Mouse (Mus musculus) embryonic facial prominence, embryonic 15.5 days (tissue): Measurements from ENCODE around the gene Tex22. TPM values are rescaled to one million over a fixed set of nuclear protein-coding genes. Genes with fewer than 3 reads are reported as not detected.
A peak's percentile ranks its signal among the peaks of the same experiment; 100 is the strongest.

Experiments used
- ATAC-seq: fragments of 200-750 bp; cut with Nextera tagmentation; 2 replicates; pipeline ENCODE4 v1.8.0; 2017; ENCODE audit warnings: low read depth, moderate TSS enrichment; ENCODE audit not compliant: insufficient number of reproducible peaks, low FRiP score, low TSS enrichment
- H3K27ac ChIP-seq: fragments of 300-500 bp; sonication (generic); replicated peaks from 2 replicates; pipeline ENCODE4 v1.5.1; 2015; ENCODE audit warnings: mild to moderate bottlenecking, inconsistent platforms
- H3K27me3 ChIP-seq: fragments of 300-500 bp; sonication (generic); 2 replicates; pipeline ENCODE4 v1.6.1; 2015; ENCODE audit warnings: inconsistent platforms
- H3K36me3 ChIP-seq: fragments of 300-500 bp; sonication (generic); 2 replicates; pipeline ENCODE4 v1.6.1; 2015; ENCODE audit warnings: mild to moderate bottlenecking, inconsistent platforms
- H3K4me1 ChIP-seq: fragments of 300-500 bp; sonication (generic); 2 replicates; pipeline ENCODE4 v1.6.1; 2015; ENCODE audit warnings: inconsistent platforms
- H3K4me2 ChIP-seq: fragments of 300-500 bp; sonication (generic); replicated peaks from 2 replicates; pipeline ENCODE4 v1.6.1; 2015; ENCODE audit warnings: mild to moderate bottlenecking, inconsistent platforms
- H3K4me3 ChIP-seq: fragments of 300-500 bp; sonication (generic); replicated peaks from 2 replicates; pipeline ENCODE4 v1.5.1; 2015; ENCODE audit warnings: mild to moderate bottlenecking, inconsistent platforms
- H3K9ac ChIP-seq: fragments of 300-500 bp; sonication (generic); 2 replicates; pipeline ENCODE4 v1.6.1; 2015; ENCODE audit warnings: inconsistent platforms
- H3K9me3 ChIP-seq: fragments of 300-500 bp; sonication (generic); replicated peaks from 2 replicates; pipeline ENCODE4 v1.6.1; 2016; ENCODE audit warnings: inconsistent platforms
- WGBS: fragments of 180-500 bp; shearing (Covaris S2); methylation state at CpG from one replicate; pipeline ENCODE4 v1.1.7; 2015; 5-methylcytosine and 5-hydroxymethylcytosine counted together
- polyA plus RNA-seq: library from polyadenylated mRNA; unstranded; fragments of >200 nt; fragmentation: Nextera tagmentation; extraction: Ambion mirVana; gene quantifications from 2 replicates; pipeline ENCODE4 v1.2.1, GENCODE M21; 2015

Gene Tex22
- polyA plus RNA-seq, 1 experiment from 2014 or later = not detected

DNA sequence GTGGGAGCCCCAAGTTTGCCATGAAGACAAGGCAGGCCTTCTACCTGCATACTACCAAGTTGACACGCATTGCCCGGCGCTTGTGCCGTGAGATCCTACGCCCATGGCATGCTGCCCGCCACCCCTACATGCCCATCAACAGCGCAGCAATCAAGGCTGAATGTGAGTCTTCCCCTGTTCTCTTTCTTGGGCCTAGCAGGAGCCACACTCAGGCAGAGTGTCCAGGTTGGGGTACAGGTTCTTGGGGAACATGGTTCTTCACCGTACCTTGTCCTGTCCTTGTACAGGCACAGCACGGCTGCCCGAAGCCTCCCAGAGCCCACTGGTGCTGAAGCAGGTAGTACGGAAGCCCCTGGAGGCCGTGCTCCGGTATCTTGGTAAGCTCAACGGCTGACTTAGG is 57.3 kb downstream of the Tex22 start:
- H3K4me1 ChIP-seq = no peaks in the 10 kb centered on the region
- H3K36me3 ChIP-seq = peaks cover 100% of the 10 kb centered on the region
- H3K27me3 ChIP-seq = no peaks in the 10 kb centered on the region
- H3K27ac ChIP-seq = no peak overlapping the region
- no peak overlapping the region for H3K4me3 ChIP-seq
- H3K4me2 ChIP-seq = no peak overlapping the region
- H3K9ac ChIP-seq = no peak overlapping the region
- ATAC-seq = no peak
- WGBS = 95% methylated on average over 14 of the region's 14 CpGs
- no peaks in the 10 kb centered on the region for H3K9me3 ChIP-seq

DNA sequence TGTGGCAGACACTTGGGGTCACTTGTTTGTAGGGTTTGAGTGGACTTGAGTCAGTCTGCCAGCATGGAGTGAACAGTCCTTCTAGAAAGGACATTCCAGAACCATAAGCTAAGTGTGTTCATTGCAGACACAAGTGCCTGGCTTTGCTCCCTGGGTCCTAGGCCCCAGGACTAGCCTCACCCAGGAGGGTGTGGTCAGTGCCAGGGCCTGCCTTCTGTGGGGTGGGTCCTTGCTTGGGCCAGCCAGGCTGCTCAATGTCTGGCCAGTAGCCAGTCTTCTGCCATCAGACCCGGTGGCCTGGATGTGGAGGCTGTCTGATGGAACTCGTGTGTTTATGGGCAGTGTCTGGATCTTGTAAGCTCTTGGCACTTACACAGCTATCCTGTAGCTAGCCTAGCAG is 58.3 kb downstream of the Tex22 start:
- Histone ChIP-seq H3K4me2 (no peak overlapping the region), H3K4me1 (no peaks in the 10 kb centered on the region), H3K27ac (no peak overlapping the region), H3K4me3 (no peak overlapping the region), H3K36me3 (peaks cover 100% of the 10 kb centered on the region), H3K27me3 (no peaks in the 10 kb centered on the region), H3K9me3 (no peaks in the 10 kb centered on the region), H3K9ac (no peak overlapping the region)
- WGBS = 76% methylated on average over 2 of the region's 2 CpGs
- ATAC-seq = peak; percentile 49; the same call in 1 of the 2 replicates

DNA sequence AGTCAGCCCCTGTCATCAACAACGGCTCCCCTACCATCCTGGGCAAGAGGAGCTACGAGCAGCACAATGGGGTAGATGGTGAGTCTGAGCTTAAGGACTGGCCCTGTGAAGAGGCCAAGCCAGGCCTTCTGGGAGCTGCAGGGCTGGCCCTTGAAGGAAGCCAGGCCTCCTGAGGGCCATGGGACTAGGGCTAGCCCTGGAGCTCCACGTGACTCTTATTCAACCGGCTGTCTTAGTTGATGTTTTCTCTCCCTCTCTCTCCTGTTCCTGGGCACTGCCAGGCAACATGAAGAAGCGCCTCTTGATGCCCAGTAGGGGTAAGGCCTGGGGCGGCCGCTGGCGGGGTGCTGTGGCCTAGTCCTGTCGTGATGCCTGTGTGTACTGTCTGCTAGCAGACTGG is 59.0 kb downstream of the Tex22 start:
- 89% methylated on average over 9 of the region's 9 CpGs for WGBS
- H3K36me3 ChIP-seq = peaks cover 99% of the 10 kb centered on the region

DNA sequence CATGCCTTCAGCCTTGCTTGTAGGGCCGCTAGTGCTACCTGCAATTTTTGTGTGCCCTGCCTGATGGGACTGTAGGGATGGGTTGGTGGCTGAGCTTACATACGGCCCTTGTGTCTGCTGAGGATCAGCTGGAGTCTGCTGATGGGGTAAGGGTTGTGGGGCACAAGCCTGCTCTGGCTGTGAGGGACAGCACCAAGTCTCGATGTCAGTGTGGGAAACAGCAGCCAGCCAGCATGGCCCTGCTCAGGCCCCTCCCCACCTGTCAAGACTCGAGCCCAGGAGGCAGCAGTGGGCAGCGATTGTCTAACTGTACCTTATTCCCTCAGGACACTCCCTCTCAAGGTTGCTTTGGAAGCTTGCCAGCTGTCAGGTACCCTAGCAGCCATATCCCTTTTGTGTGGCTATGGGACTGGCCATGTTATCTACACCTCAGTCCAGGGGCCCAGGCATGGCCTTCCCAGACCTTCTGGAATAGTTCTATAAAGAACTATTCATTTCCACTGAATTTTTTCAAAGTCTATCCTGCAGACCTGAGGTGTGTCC is 59.6 kb downstream of the Tex22 start:
- peaks cover 5% of the 10 kb centered on the region; the same call in 1 of the 2 replicates for H3K4me1 ChIP-seq
- H3K36me3 ChIP-seq = peaks cover 94% of the 10 kb centered on the region
- H3K9ac ChIP-seq = no peak overlapping the region
- H3K4me2 ChIP-seq = no peak overlapping the region
- no peaks in the 10 kb centered on the region for H3K9me3 ChIP-seq
- no peaks in the 10 kb centered on the region for H3K27me3 ChIP-seq
- H3K4me3 ChIP-seq = no peak overlapping the region
- H3K27ac ChIP-seq = no peak overlapping the region
- ATAC-seq = no peak
- 75% methylated on average over 5 of the region's 5 CpGs for WGBS

More for the DNA sequence above, 59.0 kb downstream of the Tex22 start:
- no peaks in the 10 kb centered on the region for H3K27me3 ChIP-seq
- H3K4me3 ChIP-seq = no peak overlapping the region
- H3K9me3 ChIP-seq = no peaks in the 10 kb centered on the region
- ATAC-seq = no peak
- no peaks in the 10 kb centered on the region for H3K4me1 ChIP-seq
- no peak overlapping the region for H3K27ac ChIP-seq
- no peak overlapping the region for H3K9ac ChIP-seq
- no peak overlapping the region for H3K4me2 ChIP-seq

DNA sequence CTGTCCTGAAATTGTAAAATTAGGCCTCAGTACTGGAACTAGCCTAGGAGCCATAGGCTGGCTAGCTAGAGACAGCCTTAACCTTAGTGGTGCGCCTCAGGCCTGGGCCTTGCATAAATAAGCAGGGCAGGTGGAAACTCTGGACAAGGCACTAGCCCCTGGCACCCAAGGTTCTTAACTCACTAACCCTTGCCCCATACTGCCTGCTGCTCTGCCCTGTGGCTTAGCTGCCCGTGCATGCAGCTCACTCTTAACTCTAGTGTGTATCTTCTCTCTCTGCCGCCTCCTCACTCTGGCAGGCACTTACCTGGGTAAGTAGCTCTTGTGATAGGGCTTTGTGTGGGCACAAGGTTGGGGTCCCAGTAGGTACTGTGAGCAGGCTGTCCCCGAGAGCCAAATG is 60.2 kb downstream of the Tex22 start:
- no peak for ATAC-seq
- Histone ChIP-seq H3K4me3 (no peak overlapping the region), H3K4me1 (peaks cover 11% of the 10 kb centered on the region), H3K27me3 (no peaks in the 10 kb centered on the region), H3K27ac (no peak overlapping the region), H3K4me2 (no peak overlapping the region), H3K9me3 (no peaks in the 10 kb centered on the region), H3K36me3 (peaks cover 88% of the 10 kb centered on the region), H3K9ac (no peak overlapping the region)
- 84% methylated on average over 4 of the region's 4 CpGs for WGBS

DNA sequence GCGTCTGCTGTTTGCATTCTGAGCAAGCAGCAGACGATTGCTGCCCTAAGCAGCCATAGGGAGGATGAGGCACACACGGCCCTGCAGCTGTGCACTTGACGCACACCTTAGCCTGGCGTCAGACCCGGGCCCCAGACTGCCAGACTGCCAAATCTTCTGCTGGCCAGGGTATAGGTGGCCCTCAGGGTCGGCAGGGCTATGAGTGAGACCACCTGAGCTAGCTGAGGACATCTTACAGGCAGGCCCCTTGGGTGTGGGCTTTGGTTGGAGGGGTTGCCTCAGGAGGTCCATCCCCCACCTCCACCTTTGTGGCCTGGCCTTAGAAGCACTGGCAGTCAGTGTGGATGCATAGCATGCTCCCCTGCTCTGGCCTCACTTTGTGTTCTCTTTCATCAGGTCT is 61.1 kb downstream of the Tex22 start:
- H3K4me3 ChIP-seq = no peak overlapping the region
- no peak for ATAC-seq
- H3K27ac ChIP-seq = no peak overlapping the region
- 87% methylated on average over 7 of the region's 7 CpGs for WGBS
- peaks cover 20% of the 10 kb centered on the region for H3K4me1 ChIP-seq
- no peak overlapping the region for H3K9ac ChIP-seq
- no peak overlapping the region for H3K4me2 ChIP-seq
- peaks cover 1% of the 10 kb centered on the region; the same call in 1 of the 2 replicates for H3K27me3 ChIP-seq
- H3K9me3 ChIP-seq = no peaks in the 10 kb centered on the region
- H3K36me3 ChIP-seq = peaks cover 79% of the 10 kb centered on the region

DNA sequence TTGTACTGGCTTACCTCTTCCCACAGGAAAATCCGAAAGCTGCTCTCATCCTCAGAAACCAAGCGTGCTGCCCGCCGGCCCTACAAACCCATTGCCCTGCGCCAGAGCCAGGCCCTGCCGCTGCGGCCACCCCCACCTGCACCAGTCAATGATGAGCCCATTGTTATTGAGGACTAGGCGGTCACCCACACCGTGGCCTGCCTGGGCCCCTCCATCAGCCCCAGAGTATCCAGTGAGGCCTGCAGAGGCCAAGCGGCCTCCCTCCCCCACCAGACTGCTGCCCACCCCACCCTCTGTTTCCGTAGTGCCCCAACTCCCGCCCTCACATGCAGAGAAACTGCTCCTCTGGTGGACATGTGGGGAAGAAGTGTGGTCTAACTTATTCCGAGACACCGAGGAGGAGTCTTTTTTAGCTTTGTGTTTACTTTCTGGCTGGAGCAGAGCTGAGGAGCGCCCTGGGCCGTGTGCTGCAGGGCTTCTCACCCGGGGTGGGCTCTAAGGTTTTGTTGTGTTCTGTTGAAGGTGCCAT is 62.3 kb downstream of the Tex22 start:
- Histone ChIP-seq H3K9ac (no peak overlapping the region), H3K9me3 (no peaks in the 10 kb centered on the region), H3K27ac (0 out of 2 replicates have a peak overlapping the region, but pooled peaks have one; percentile 11), H3K4me3 (no peak overlapping the region), H3K4me2 (no peak overlapping the region), H3K36me3 (peaks cover 68% of the 10 kb centered on the region), H3K27me3 (peaks cover 13% of the 10 kb centered on the region), H3K4me1 (peaks cover 31% of the 10 kb centered on the region)
- WGBS = 79% methylated on average over 17 of the region's 17 CpGs
- ATAC-seq = no peak

DNA sequence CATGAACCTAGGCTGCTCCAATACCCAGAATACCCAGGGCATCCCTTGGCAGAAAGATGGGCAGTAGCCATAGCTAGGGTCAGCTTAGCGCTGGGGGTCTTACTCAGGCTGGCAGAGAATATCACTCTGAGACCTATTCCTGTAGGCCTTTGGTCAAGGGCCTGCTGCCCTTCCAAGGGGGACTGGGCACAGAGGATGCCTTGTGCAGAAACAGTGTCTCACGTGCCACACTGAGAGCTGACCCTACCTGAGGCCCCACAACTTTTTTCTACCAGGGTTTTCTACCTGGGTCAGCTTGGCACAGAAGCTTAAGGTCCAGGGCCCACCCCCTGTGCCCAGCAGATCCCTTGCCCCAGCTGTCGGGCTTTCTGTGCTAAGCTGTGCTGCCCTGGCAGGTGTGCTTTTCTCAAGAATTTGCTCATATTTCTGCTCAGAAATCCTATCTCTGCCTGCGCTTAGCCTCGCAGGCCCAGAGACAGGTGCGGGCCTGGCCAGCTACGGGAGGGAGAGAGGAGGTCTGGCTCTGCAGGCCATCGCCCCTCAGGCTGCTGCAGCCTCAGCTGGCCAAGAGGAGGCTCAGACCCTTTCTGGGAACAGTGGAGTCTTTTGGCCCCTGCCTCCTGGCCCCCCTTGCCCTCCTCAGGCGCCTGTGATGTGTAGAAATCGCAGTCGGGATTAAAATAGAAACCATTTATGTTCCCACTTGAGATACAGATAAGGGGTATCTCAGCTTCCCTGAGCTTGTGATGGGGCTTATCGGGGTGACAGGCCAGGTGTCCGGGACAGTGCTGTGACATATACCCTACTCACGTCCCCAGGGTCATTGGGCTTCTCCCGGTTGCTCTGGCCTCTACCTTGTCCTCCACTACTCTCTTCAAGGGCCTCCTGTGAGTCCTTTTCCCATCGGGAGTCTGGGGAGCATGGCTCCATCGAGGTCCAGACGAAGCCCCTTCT is 63.2 kb downstream of the Tex22 start:
- WGBS = 86% methylated on average over 18 of the region's 18 CpGs
- Histone ChIP-seq H3K9ac (no peak overlapping the region), H3K4me2 (no peak overlapping the region), H3K4me1 (peaks cover 41% of the 10 kb centered on the region), H3K27me3 (peaks cover 22% of the 10 kb centered on the region), H3K9me3 (no peaks in the 10 kb centered on the region), H3K4me3 (no peak overlapping the region), H3K36me3 (peaks cover 58% of the 10 kb centered on the region), H3K27ac (peak overlapping the region; percentile 11; the same call in 1 of the 2 replicates)
- no peak for ATAC-seq

DNA sequence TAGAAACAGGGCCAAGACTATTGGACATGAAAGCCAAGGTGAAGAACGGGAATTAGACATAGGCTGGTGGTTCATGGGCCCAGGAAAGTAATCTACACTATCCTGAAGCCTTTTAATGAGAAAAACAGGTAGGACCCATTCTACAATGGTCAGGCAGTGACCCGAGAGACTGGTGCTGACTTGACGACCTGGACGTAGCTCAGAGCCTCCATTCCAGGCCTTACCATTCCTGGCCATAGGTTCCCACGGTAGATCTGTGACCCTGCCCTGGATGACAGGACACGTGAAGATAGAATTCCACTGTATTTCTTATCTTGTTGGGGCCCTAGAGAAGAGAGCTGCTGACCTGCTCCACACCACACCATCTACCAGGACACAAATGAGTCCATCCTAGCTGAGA is 64.0 kb downstream of the Tex22 start:
- Histone ChIP-seq H3K9ac (no peak overlapping the region), H3K36me3 (peaks cover 50% of the 10 kb centered on the region)

More for the DNA sequence above, 64.0 kb downstream of the Tex22 start:
- Histone ChIP-seq H3K9me3 (no peaks in the 10 kb centered on the region), H3K27ac (no peak overlapping the region), H3K27me3 (peaks cover 27% of the 10 kb centered on the region), H3K4me3 (no peak overlapping the region), H3K4me1 (peaks cover 49% of the 10 kb centered on the region), H3K4me2 (no peak overlapping the region)
- no peak for ATAC-seq
- WGBS = 70% methylated on average over 6 of the region's 6 CpGs
